Mouse (Mus musculus): Measurements from ENCODE around the gene Hepacam.

DNA sequence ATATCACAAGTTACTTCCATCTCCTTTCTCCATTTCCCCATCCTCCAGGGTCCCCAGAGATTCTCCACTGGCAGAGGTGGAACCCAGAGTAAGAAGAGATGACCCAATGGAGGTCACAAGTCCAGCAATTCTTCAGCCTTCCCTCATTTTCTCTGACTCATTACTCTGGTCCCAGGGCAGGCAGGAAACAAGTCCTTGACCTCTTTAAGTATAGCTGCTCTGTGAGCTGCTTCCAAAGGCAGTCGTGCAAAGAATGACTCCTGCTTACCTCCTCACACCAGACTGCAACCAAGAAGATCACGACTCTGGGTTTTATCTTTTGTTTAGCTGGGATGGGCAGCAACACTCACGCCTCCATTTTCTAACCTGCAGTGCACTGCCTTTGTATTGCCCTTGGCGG lies 68.5 kb downstream of the Hepacam start:
- TF ChIP-seq CTCF (IDR thresholded peaks at IDR 0.05; ENCODE audit: borderline replicate concordance, extremely low read depth, insufficient read depth, insufficient read length) = no peak
- TF ChIP-seq POLR2A (IDR thresholded peaks at IDR 0.05; ENCODE audit: borderline replicate concordance, extremely low read depth, insufficient read depth, insufficient read length, poor library complexity, severe bottlenecking) = no peak
